Mouse (Mus musculus): ENCODE data around the gene Ubp1.
A peak's percentile ranks its signal among the peaks of the same experiment; 100 is the strongest.

Gene Ubp1

GRCm38 (mm10) chr9:113930534-113931374 lies at the start of gene Ubp1:
Gene Ubp1, plus strand, starts transcription at chr9:113930934.
- DNase-seq (ENCODE audit: low read depth, low spot score), result peak; percentile 99

GRCm38 (mm10) chr9:113894903-113895302 lies 35.8 kb upstream of the Ubp1 start:
- no peak for DNase-seq (ENCODE audit: low read depth, low spot score)

DNA sequence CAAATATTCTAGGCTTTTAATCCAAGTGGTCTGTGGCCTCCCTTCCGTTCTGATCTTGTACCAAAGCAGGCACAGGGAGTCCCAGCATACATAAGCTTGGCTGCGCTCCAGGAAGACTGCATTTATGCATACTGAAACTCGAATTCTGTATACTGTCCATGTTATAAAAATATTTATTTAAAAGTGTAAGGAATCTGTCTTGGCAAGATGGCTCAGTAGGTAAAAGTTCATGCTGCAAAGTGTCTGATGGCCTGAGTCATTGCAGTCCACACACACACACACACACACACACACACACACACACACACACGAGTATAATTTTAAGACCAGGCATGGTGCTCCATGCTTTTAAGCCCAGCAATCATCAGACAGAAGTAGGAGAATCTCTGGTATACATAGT lies 27.6 kb upstream of the Ubp1 start:
- no peak for DNase-seq (ENCODE audit: low read depth, low spot score)

DNA sequence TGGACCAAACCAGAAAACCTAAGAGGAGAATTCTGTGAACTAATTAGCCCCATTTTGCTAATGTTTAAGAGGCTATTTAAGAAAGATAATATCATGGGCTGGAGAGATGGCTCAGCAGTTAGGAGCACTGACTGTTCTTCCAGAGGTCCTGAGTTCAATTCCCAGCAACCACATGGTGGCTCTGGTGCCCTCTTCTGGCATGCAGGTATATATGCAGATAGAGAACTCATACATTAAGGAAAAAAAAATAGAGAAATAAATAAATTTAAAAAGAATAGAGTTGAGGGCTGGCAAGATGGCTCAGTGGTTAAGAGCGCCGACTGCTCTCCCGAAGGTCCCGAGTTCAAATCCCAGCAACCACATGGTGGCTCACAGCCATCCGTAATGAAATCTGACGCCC lies 26.4 kb upstream of the Ubp1 start:
- DNase-seq (ENCODE audit: low read depth, low spot score), result peak; percentile 10

- no peak for DNase-seq (ENCODE audit: low read depth, low spot score)
Observed at GRCm38 (mm10) chr9:113915789-113916188, 14.9 kb upstream of the Ubp1 start.

- DNase-seq (ENCODE audit: low read depth, low spot score), result no peak
Observed at GRCm38 (mm10) chr9:113922677-113923076, 8.1 kb upstream of the Ubp1 start.

- no peak for DNase-seq (ENCODE audit: low read depth, low spot score)
Observed at GRCm38 (mm10) chr9:113924883-113925282, 5.9 kb upstream of the Ubp1 start.

GRCm38 (mm10) chr9:113928591-113928990 lies 2.1 kb upstream of the Ubp1 start:
- no peak for DNase-seq (ENCODE audit: low read depth, low spot score)

- no peak for DNase-seq (ENCODE audit: low read depth, low spot score)
Observed at GRCm38 (mm10) chr9:113929676-113930075, 1.1 kb upstream of the Ubp1 start.

- peak; percentile 35 for DNase-seq (ENCODE audit: low read depth, low spot score)
Observed at GRCm38 (mm10) chr9:113931375-113932099, 803 bp downstream of the Ubp1 start.

- DNase-seq (ENCODE audit: low read depth, low spot score), result peak; percentile 31
Observed at GRCm38 (mm10) chr9:113932100-113932470, 1.4 kb downstream of the Ubp1 start.

DNA sequence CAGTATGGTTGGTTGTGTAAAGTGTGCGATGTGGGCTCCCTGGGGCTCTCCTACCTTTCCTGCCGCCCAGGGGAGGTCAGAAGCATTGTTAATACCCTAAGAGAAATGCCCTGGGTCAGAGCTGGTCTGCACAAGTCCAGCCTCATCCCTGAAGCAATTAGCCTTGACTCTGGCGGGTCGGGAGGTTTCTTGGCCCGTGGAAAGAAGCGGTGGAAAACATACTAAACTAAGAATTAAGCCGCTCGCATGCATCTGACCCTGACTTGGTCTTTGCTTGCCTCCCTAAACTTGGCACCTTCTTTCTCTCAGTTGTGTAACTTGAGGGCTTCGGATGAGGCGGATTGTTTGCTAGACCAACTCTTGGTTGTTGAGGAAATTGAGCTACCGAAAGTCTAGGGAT lies 1.8 kb downstream of the Ubp1 start:
- no peak for DNase-seq (ENCODE audit: low read depth, low spot score)

GRCm38 (mm10) chr9:113935638-113936037 lies 4.9 kb downstream of the Ubp1 start:
- no peak for DNase-seq (ENCODE audit: low read depth, low spot score)

GRCm38 (mm10) chr9:113939063-113939850 lies 8.5 kb downstream of the Ubp1 start:
- no peak for DNase-seq (ENCODE audit: low read depth, low spot score)

GRCm38 (mm10) chr9:113941103-113941805 lies 10.5 kb downstream of the Ubp1 start:
- DNase-seq (ENCODE audit: low read depth, low spot score), result no peak

GRCm38 (mm10) chr9:113943372-113943771 lies 12.6 kb downstream of the Ubp1 start:
- no peak for DNase-seq (ENCODE audit: low read depth, low spot score)

- peak; percentile 19 for DNase-seq (ENCODE audit: low read depth, low spot score)
Observed at GRCm38 (mm10) chr9:113947216-113947615, 16.5 kb downstream of the Ubp1 start.

DNA sequence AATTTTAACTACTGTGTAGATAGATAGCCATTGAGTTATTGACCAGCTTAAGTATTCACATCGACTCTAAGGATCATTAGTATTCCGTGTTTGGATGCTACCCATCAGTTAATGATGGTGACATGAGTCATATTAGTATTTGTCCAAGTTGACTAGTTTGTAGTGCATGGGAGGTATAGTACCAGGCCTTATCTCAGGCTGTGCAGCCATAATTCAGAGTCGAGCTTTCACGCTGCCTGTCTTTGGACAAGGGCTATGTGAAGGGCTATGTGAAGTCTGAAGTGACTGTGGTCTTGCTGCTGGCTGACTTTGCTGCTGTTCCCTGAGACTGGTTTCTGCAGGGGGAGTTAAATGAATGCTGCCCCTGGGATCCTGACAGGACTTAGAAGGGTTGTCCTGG lies 27.0 kb downstream of the Ubp1 start:
- no peak for DNase-seq (ENCODE audit: low read depth, low spot score)

DNA sequence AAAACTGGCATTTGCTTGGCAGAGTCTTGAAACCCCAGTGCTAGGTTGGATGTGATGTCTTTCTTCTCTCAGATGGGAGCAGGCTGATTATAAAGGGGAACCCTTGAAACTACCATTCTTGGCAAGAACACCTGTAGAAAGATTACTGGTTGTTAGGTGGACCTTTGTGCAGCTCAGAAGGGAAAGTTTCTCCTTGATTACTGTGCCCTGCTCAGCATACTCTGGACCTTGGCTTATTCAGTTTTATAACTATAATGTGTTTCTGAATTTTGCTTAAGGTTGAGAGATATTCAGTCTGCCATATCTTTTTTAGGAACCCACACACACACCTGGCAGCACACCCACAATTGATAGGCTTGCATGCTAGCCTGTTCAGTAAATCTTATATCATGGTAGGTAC lies 33.0 kb downstream of the Ubp1 start:
- DNase-seq (ENCODE audit: low read depth, low spot score), result no peak

- no peak for DNase-seq (ENCODE audit: low read depth, low spot score)
Observed at GRCm38 (mm10) chr9:113964415-113964814, 33.7 kb downstream of the Ubp1 start.

DNA sequence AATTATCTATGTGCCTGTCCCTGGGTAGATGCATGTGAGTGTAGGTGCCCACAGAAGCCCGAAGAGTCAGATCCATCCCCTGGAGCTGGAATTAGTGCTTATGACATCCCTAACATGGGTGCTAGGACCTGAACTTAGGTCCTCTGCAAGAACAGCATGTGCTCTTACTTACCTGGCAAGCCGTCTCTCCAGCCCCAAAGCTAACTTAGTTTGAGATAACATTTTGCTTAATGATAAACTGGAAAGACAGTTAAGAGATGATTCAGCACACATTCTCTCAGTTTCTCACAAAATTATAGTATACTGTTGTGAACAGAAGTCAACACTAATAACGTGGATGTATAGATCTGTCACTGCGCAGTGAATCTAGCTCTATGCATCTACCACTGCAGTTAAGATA lies 36.1 kb downstream of the Ubp1 start:
- DNase-seq (ENCODE audit: low read depth, low spot score), result no peak

DNA sequence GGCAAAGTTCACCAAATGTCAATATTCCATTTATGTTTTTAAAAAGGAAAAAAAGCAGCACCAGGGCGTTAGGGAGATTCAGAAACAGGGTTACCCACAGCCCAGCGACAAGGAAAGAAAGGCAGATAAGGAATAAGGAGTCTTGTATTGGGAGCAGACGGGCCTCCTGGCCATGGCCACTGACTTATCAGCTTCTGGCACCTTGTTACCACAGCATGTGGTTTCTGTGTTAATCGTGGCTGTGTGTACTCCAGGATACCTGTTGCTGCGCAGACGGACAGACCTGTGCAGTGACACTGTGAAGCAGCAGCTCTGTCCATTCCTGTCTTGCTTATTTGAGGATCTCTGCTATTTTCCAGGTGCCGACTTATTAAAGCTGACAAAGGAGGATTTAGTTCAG lies 38.2 kb downstream of the Ubp1 start:
- DNase-seq (ENCODE audit: low read depth, low spot score), result no peak

Data from R1 (cell line).